Mouse (Mus musculus): Measurements from ENCODE around the gene Foxr1. TPM values are rescaled to one million over a fixed set of nuclear protein-coding genes. Genes with fewer than 3 reads are reported as not detected.
"Not testable (repeated sequence)": the region's sequence is repeated elsewhere in the genome, so short reads cannot be mapped to it uniquely, and the experiment has no call there.

Gene Foxr1
- total RNA-seq, 2 experiments from 2014 or later: not detected

DNA sequence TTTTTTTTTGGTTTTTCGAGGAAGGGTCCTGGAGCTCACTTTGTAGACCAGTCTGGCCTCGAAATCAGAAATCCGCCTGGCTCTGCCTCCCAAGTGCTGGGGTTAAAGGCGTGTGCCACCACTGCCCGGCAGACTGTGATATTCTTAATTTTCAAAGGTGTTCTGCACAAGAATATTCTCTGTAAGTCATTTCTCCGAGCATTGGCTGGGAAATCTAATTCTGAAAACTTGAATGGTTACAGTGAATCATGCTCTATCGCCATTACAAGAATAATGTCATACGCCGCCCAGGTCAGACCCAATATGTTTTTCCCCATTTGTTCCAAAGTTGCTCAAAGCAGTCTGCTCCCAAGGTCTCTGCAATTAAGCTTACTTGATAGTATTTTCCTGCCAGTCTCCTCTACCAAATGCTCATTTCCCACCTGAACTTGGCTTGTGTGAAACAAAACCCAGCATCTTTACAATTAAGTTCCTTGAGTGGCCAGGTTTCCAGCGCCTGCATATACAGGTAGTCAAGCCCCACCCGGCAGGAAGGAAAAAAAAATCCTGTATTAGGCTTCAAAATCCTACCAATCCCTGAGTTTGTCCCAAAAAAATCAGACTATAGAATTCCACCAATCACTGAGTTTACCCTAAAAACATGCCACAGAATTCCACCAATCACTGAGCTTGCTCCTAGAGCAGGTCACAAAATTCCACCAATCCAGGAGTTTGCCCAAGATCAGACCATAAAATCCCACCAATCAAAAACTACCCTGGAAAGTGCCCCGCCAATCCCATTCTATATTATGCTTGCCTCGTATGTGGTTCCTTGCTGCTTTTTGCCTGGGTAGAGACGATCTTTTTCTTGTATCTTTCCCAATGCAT lies 22.2 kb downstream of the Foxr1 start, which contains the start of gene Ccdc84:
TSS of gene Ccdc84 (minus strand) at position 51 of the 867 bp plus-strand sequence.
- no peak for ATAC-seq (replicated peaks; ENCODE audit: low FRiP score, low TSS enrichment, poor library complexity, severe bottlenecking)

DNA sequence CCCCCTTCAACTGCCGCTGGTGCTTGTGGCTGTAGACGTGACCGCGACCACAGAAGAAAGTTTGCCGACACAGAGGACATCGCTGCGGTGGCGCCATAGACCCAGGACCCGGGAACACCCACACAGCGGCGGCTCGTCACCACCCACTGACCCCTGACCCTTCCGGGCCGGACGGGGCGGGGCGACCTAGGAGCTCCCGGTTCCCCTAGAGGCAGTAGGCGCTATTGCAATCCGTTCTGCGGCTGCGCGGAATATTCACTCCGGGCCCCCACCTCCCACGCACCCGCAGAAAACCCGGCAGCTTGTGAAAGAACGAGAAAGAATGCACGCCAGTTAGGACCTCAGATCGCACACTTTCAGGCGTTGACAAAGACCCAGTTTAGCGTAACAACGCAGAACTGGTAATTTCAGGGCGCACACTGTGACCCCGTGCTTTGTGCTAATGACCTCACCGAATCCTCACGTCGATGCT lies 23.0 kb downstream of the Foxr1 start:
- ATAC-seq (replicated peaks; ENCODE audit: low FRiP score, low TSS enrichment, poor library complexity, severe bottlenecking): peak; percentile 93

DNA sequence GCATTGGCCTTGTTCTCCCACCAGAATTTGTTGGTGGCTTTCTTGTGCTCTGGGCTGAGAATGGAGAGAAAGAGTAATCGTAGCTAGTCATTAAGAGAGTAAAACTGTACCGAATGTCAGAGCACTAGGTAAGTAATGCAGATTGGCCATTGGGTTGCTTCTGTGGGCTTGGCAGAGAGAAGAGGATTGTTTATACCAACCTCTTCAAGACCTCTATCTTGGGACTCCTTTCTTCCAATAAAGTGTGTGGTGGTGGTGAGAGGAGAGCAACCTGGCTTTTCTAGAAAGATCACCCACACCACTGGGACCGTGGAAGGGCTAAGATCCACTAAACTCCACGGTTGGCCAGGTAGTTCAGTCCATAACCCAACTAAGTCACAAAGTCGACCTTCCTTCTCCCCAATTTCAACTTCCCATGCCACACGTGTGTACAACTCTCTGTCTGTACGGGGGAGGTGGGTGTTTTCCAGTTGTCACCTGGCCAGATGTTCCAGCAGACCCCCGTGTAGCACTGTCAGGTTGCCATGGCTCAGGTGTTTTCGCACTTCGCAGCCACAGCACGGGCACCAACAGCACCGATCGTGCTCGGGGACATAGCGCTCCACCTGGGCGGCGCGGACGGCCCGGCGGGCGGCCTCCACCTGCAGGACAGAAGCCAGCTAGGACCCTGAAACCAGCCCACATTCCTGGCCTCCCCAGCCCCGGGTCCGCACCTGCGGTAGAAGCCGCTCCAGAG lies 23.6 kb downstream of the Foxr1 start:
- peak; percentile 13; the same call in 1 of the 2 replicates for ATAC-seq (replicated peaks; ENCODE audit: low FRiP score, low TSS enrichment, poor library complexity, severe bottlenecking)

DNA sequence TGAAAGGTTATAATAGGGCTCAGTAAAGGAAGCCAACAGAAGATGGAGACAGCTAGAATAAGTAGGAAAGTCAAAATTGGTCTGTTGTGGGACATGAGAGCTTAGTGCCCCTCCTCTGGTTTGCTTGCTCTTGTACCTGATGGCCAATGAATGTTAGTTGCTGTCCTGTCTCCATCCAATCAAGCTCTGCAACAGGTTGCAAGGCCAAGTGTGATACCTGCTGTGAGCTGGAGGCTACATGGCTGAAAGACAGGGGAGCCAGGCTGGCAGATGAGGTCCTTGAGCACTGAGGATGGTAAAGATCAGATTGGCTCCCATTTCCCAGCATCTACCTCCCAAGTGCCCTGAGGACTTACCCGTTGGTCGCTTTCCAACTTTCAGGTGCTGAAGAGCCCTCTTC lies 28.2 kb downstream of the Foxr1 start:
- peak; percentile 8; the same call in 1 of the 2 replicates for ATAC-seq (replicated peaks; ENCODE audit: low FRiP score, low TSS enrichment, poor library complexity, severe bottlenecking)

DNA sequence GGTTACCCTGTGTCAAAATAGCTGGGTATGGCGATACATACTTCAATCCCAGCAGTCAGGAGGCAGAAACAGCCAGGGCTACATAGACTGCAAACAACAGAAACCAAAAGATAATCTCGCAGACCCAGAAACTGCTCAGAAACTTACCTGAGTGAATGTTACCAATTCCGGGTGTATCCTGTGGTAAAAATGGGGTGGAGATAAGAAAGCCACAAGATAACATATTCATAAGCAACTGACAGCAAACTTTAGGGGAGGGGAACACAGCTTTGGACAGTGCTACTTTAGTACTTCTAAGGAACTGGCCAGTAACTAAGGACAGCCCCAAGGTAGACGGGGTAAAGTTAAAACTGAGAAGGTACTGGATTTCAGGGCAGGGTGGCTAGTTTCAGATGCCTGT lies 28.6 kb downstream of the Foxr1 start:
- ATAC-seq (replicated peaks; ENCODE audit: low FRiP score, low TSS enrichment, poor library complexity, severe bottlenecking): peak; percentile 16

DNA sequence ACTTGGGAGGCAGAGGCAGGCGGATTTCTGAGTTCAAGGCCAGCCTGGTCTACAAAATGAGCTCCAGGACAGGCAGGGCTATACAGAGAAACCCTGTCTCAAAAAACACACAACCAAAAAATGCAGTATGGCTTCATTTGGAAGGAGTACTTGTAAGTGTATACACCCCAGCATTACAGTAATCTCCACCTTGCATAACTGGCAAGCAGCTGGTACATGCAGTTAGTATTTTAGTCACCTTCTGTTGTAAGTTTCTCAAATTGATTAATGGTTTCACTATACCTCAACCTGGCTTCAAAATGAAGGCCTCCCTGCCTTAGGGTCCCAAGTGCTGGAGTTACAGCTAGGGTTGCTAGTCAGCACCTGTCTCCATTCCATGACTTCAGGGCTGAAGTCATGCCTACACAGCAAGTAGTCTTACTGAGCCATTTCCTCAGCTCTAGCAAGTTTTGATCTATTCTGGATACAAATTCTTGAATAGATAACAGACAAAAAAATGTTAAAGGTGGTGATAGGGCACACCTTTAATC lies 29.3 kb downstream of the Foxr1 start:
- ATAC-seq (replicated peaks; ENCODE audit: low FRiP score, low TSS enrichment, poor library complexity, severe bottlenecking): 0 out of 2 replicates have a peak, but pooled peaks have one; percentile 1

DNA sequence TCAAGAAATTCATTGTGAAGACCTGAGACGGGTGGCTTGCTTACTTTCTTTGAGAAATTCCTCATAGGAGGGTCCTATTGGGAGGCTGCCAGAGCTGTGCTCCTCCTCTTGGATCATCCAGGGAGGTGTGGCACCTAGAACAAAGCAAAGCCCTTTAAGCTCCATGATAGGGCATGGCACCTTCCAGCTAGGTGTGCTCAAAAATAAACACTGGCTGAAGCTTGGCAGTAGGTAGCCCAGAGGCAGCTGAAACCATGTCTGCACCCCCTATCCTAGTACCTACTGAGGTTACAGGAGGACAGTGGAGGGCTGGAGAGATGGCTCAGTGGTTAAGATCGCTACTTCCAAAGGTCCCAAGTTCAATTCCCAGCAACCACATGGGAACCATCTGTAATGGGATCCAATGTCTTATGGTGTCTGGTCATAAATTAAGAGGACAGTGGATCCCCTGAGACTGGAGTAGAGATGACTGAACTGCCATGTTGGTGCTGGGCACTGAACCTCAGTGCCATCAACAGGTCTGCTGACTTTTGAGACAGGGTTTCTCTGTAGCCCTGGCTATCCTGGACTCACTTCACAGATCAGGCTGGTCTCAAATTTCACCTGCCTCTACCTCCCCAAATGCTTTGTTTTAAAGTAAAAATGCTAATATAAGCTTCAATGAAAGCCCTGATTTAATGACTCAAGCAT lies 30.1 kb downstream of the Foxr1 start:
- no peak for ATAC-seq (replicated peaks; ENCODE audit: low FRiP score, low TSS enrichment, poor library complexity, severe bottlenecking)

DNA sequence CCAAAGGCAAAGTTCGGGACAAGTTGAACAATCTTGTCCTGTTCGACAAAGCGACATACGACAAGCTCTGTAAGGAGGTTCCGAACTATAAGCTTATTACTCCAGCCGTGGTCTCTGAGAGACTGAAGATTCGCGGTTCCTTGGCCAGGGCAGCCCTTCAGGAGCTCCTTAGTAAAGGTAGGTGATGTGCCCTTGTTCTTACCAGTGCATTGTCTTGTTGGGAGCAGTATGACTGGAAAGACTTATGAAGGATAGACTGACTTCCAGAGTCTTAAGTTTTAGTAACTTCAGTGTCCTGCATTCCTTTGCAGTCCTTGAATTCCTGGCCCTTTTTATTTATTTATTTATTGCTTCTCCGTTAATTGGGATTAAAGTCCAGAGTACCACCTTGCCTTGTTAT lies 32.2 kb downstream of the Foxr1 start:
- ATAC-seq (replicated peaks; ENCODE audit: low FRiP score, low TSS enrichment, poor library complexity, severe bottlenecking): not testable (repeated sequence)

DNA sequence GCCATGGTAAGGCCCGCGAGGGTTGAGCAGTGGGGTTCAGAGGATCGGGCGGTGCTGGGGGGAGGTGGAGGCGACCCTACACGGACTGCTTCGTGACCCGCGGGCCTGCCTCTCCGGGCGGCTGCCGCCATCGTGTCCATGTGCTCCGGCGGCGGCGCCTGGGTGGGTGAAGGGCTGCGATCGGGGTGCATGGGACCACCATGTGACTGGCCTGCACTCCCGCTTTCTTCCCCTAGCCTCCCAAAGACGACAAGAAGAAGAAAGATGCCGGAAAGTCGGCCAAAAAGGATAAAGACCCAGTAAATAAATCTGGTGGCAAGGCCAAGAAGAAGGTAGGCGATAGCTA lies 33.2 kb downstream of the Foxr1 start:
- no peak for ATAC-seq (replicated peaks; ENCODE audit: low FRiP score, low TSS enrichment, poor library complexity, severe bottlenecking)

DNA sequence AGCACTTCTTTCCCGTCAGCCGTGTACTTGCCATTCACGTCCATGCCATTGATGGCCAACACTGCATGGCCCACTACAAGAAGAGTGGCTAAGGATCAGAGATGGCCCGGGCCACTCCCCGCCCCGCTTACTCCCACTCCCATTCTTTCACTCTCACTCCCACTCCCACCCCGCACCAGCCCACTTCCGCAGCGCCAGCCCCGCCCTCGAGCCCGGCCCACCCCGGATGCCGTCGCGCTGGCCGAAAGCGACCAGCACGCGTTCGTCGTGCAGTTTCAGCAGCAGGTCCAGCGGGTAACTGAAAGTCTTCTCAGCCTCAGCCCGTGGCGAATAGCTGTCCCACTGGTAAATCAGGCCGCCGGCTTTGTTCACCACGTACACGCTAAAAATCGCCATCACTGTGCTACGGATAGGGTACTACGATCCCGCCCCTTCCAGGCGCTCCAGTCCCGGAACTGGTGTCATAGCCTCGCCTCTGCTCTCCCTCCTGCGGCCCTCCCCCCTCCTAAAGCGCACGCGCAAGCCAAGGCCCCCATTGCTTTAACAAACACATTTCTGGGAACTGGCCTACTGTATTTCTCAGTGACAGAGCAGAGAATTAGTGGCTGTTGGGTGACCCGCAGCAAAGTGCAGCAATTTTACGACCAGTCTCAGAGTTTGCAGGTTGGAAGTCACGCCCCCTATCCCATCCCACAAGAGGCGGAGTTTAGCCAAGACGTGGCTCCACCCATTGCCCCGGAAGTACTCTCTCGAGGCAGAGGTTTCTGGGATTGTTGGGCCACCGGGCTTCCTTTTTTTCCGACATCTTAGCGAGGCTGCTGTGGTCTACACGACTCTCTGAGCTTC lies 33.8 kb downstream of the Foxr1 start, which contains the start of the genes Rps25 and Trappc4:
TSS of gene Rps25 (plus strand) at position 234 of the 846 bp plus-strand sequence.
TSS of gene Trappc4 (minus strand) at position 695 of the 846 bp plus-strand sequence.
- peak; percentile 92 for ATAC-seq (replicated peaks; ENCODE audit: low FRiP score, low TSS enrichment, poor library complexity, severe bottlenecking)

DNA sequence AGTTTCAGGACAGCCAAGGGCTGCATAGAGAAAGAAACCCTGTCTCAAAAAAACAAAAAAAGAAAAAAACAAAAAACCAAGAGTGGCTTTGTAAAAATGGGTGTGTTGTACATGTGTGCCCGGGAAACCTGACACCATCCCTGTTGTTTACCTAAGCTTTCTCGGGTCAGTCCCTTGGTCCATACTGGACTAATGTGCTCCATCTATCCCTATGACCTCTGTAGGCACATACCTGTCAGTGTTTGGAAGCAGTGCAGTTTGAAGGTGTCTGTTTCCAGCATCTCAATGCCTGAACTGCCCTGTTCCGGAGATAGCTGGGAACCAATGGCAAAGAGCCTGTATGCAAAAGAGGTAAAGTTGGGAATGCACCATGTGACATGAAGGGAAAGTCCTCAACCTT lies 35.9 kb downstream of the Foxr1 start:
- ATAC-seq (replicated peaks; ENCODE audit: low FRiP score, low TSS enrichment, poor library complexity, severe bottlenecking): no peak

DNA sequence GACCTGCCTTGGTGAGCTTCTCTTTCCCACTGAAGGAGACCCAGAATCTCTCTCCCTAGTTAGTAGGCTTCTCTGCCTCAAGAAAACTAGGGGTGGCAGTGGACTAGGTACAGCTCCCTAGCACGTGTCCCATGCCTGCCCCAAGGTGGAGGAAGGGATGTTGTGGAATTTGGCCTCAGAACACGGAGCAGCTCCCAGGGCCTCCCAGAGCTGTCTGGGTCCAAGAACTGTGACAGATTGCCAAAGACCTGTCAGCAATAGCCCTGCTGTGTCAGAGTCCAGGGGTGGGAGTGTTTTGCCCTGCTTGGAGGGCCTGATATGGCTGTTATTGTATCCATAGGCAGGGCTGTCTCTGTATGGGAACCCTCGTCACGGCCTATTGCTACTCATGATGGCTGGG lies 39.9 kb downstream of the Foxr1 start:
- ATAC-seq (replicated peaks; ENCODE audit: low FRiP score, low TSS enrichment, poor library complexity, severe bottlenecking): no peak

DNA sequence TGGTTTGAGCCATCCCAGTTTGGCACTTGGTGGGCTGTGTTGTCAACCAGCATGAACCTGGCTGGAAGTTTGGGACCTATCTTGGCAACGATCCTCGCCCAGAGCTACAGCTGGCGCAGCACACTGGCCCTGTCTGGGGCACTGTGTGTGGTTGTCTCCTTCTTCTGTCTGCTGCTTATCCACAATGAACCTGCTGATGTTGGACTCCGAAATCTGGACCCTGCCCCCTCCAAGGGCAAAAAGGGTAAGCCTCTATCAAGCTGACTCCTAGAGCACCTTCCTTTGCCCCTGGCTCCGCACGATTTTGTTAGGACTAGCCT lies 41.2 kb downstream of the Foxr1 start:
- ATAC-seq (replicated peaks; ENCODE audit: low FRiP score, low TSS enrichment, poor library complexity, severe bottlenecking): no peak

DNA sequence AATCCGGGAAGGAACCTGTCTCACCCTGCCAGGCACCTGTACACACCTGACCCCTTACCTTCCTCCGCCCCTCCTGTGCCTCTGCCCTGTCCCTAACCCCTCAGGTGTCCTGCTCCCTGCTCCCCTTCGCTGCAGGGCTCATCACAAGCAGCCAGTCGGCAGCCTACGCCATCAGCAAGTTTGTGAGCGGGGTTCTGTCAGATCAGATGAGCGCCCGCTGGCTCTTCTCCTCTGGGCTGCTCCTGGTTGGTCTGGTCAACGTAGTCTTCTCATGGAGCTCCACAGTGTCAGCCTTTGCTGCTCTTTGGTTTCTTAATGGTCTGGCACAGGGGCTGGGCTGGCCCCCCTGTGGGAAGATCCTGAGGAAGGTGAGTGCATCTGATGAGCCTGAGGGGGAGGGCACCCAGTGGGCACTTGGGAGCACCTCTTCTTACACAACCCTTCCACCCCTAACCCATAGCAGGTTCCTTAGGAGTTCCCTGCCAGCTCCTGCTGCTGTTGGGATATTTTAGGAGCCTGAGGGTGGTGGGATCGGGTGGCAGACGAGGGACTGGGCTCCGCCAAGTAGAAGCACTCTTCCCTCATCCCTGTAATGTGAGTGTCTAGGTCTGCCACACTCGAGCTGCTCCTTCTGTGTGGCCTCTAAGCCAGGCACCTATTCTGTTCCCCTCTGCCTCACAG lies 41.7 kb downstream of the Foxr1 start:
- ATAC-seq (replicated peaks; ENCODE audit: low FRiP score, low TSS enrichment, poor library complexity, severe bottlenecking): no peak

DNA sequence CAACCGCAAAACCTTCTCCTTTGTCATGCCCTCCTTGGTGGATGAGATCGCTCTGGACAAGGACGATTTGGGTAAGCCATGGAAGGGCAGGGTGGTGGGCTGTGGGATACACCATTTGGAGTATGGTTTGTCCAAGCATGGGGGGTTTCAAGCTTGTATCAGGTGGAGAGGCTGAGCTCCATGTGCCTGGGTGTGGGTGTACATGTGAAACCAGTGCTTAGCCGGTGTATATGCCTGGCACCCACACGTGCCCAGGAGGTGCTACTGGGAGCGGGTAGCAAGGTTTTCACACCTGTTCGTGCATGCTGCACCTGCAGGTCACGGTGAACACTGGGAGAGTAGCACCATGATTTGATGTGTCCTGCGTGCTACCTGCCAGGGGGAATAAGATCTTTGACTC lies 42.4 kb downstream of the Foxr1 start:
- no peak for ATAC-seq (replicated peaks; ENCODE audit: low FRiP score, low TSS enrichment, poor library complexity, severe bottlenecking)

DNA sequence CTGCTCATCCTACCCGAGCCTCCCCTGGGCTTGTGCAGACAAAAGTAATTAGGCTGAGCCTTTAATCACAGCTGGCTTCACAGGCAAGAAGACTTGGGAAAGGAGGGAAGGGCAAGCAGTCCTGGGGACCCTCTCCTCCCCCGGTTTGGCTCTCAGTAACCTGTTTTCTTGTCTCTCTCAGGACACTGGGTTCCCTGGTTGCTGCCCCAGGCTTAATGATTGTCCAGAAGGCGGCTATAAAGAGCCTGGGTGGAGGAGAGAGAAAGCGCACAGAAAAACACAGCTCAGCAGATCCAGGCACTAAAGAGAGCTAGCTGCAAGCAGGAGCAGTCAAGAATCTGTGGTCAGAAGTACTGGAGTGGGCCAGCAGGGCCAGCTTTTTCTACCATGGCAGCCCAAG lies 42.8 kb downstream of the Foxr1 start:
- no peak for ATAC-seq (replicated peaks; ENCODE audit: low FRiP score, low TSS enrichment, poor library complexity, severe bottlenecking)

DNA sequence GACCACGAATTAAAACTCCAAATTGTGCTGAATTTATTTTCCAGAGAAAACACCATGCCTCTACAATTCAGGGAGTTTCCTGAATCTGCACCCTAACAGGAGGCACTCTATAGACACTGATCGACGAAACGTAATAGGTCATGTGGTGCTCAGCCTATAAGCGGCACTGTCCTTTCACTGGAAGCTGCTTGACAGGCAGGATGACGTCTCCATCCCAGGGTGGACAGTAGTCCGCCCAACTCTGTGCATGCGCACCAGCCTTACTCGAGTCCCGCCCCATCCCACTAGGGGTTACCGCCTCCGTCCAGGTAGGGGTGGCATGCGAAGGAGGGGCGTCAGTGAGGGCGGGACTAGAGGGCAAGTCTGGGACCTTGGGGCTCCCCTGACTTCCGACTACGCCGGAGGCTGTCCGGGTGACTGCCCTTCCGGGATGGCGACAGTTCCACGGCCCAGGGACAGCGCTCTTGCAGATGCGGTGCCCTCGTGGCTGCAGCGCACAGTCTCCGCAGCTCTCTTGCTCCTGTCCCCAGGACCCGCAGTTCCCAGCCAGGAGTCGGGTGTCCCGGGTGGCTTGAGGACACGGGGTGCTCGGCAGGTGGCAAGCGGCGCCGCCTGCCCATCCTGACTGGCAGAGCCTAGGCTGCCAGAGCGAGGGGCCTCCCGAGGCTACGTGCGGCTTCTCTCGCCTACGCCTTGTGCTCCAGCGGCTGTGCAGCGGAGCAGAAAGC lies 44.1 kb downstream of the Foxr1 start, which contains the start of gene Slc37a4:
TSS of gene Slc37a4 (plus strand) at position 169 of the 728 bp plus-strand sequence.
- ATAC-seq (replicated peaks; ENCODE audit: low FRiP score, low TSS enrichment, poor library complexity, severe bottlenecking): peak; percentile 99

DNA sequence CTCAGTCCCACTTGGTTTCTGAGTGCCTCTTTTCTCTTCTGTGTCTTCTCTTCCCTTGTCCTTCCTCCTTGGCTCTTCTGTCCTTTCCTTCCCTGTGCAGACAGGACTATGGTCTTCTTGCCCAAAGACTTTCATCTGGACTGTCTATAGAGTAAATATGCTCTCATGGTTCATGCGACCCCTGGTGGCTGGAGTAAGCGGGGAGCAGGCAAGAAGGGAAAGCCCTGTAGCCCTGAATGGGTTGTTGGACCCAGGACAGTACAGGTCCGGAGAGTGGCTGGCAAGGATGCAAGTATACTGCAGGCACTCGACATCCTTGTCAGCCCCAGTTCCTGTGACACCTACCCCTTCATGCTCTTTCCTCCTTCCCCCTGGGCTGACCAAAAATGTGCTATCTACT lies 49.5 kb downstream of the Foxr1 start:
- ATAC-seq (replicated peaks; ENCODE audit: low FRiP score, low TSS enrichment, poor library complexity, severe bottlenecking): peak; percentile 69
